8 mouse cellular contexts compared by ENCODE assay signal in genomic region chr4:149144459-149144858, GRCm38 (mm10). TPM values are rescaled to one million over a fixed set of nuclear protein-coding genes. Genes with fewer than 3 reads are reported as not detected.
DNase-seq lines count a peak whose midpoint lies in the region; ATAC-seq and TF ChIP-seq lines count a peak whose summit lies in the region.

No protein-coding gene starts in this region.

- ATAC-seq in forebrain, embryonic 11.5 days (replicated peaks; ENCODE audit: low FRiP score), result peak; percentile 89
- ATAC-seq in liver, embryonic 16.5 days (ENCODE audit: low read depth), result peak; percentile 39; the same call in 1 of the 2 replicates
- peak; percentile 89 for ATAC-seq in neural tube, embryonic 14.5 days (ENCODE audit: low read depth)

- peak; percentile 58 for DNase-seq in c-Kit-positive CD71-positive TER-119-negative erythroid progenitor cells, embryonic 14.5 days (ENCODE audit: low read depth)
- peak; percentile 92 for DNase-seq in forebrain, embryonic 11.5 days (ENCODE audit: low spot score)
- peak; percentile 79 to 88 for DNase-seq in heart, postnatal 14 days
- peak; percentile 82 to 85 for DNase-seq in kidney, postnatal 4 days
- peak; percentile 53 for DNase-seq in telencephalon, adult 2 months (ENCODE audit: low read depth, low spot score)

- no peaks in the 10 kb centered on the region for H3K27me3 ChIP-seq in ES-Bruce4 (ENCODE audit: control insufficient read depth, insufficient read depth, low read length, poor library complexity, severe bottlenecking)
- no peaks in the 10 kb centered on the region for H3K27me3 ChIP-seq in forebrain, embryonic 11.5 days (ENCODE audit: control insufficient read depth, insufficient read depth, low read length)
- no peaks in the 10 kb centered on the region for H3K27me3 ChIP-seq in liver, embryonic 16.5 days (ENCODE audit: control insufficient read depth, insufficient read depth, low read depth, low read length)
- H3K27me3 ChIP-seq in neural tube, embryonic 14.5 days (ENCODE audit: control insufficient read depth, insufficient read depth, low read length), result no peaks in the 10 kb centered on the region

- H3K4me3 ChIP-seq in ES-Bruce4 (ENCODE audit: low read depth, low read length), result no peak overlapping the region
- H3K4me3 ChIP-seq in forebrain, embryonic 11.5 days (ENCODE audit: low read depth, low read length), result no peak overlapping the region
- H3K4me3 ChIP-seq in liver, embryonic 16.5 days (ENCODE audit: low read depth, low read length), result no peak overlapping the region
- no peak overlapping the region for H3K4me3 ChIP-seq in neural tube, embryonic 14.5 days (ENCODE audit: low read depth, low read length)

- WGBS in forebrain, embryonic 11.5 days, result 5% methylated on average over 3 of the region's 3 CpGs
- WGBS in liver, embryonic 16.5 days (ENCODE audit: insufficient replicate concordance), result 3% methylated on average over 3 of the region's 3 CpGs
- WGBS in neural tube, embryonic 14.5 days, result 4% methylated on average over 3 of the region's 3 CpGs

- TF ChIP-seq POLR2A in ES-Bruce4 (IDR thresholded peaks at IDR 0.05; ENCODE audit: insufficient read depth, low read length), result no peak

- no peaks in the 10 kb centered on the region for H3K36me3 ChIP-seq in ES-Bruce4 (ENCODE audit: control insufficient read depth, insufficient read depth, low read length, poor library complexity, severe bottlenecking)
- H3K36me3 ChIP-seq in forebrain, embryonic 11.5 days (ENCODE audit: control insufficient read depth, insufficient read depth, low read length), result no peaks in the 10 kb centered on the region
- H3K36me3 ChIP-seq in liver, embryonic 16.5 days (ENCODE audit: control insufficient read depth, insufficient read depth), result no peaks in the 10 kb centered on the region
- peaks cover 3% of the 10 kb centered on the region; the same call in 1 of the 2 replicates for H3K36me3 ChIP-seq in neural tube, embryonic 14.5 days (ENCODE audit: control insufficient read depth, insufficient read depth, low read length)

- intact Hi-C loops in heart, postnatal 14 days (cut with DNase I), result loop anchor here (1.0 kb wide), 1 partner anchor 38 kb away; no protein-coding TSS in a partner anchor

- no peaks in the 10 kb centered on the region for H3K9me3 ChIP-seq in ES-Bruce4 (replicated peaks; ENCODE audit: control insufficient read depth, insufficient read depth, low read length, poor library complexity, severe bottlenecking)
- H3K9me3 ChIP-seq in forebrain, embryonic 11.5 days (ENCODE audit: control insufficient read depth, low read length), result no peaks in the 10 kb centered on the region
- no peaks in the 10 kb centered on the region for H3K9me3 ChIP-seq in liver, embryonic 16.5 days (replicated peaks; ENCODE audit: control insufficient read depth, low read length)
- H3K9me3 ChIP-seq in neural tube, embryonic 14.5 days (ENCODE audit: control insufficient read depth, low read length), result no peaks in the 10 kb centered on the region

- no peak for TF ChIP-seq EP300 in ES-Bruce4 (IDR thresholded peaks at IDR 0.05; ENCODE audit: insufficient read depth, low read depth, low read length)

- H3K4me1 ChIP-seq in ES-Bruce4 (ENCODE audit: control insufficient read depth, insufficient read depth, low read length), result no peaks in the 10 kb centered on the region
- no peaks in the 10 kb centered on the region; the same call in 1 of the 2 replicates for H3K4me1 ChIP-seq in forebrain, embryonic 11.5 days (replicated peaks; ENCODE audit: control insufficient read depth, insufficient read depth, low read length)
- peaks cover 7% of the 10 kb centered on the region for H3K4me1 ChIP-seq in liver, embryonic 16.5 days (ENCODE audit: control insufficient read depth, low read depth, low read length)
- no peaks in the 10 kb centered on the region for H3K4me1 ChIP-seq in neural tube, embryonic 14.5 days (ENCODE audit: control insufficient read depth, insufficient read depth, low read length)

- peak; percentile 87 for TF ChIP-seq CTCF in ES-Bruce4 (IDR thresholded peaks at IDR 0.05; ENCODE audit: low read depth, low read length)

- no peak overlapping the region for H3K9ac ChIP-seq in ES-Bruce4 (ENCODE audit: low read depth, poor library complexity, severe bottlenecking)
- peak overlapping the region; percentile 32; the same call in 1 of the 2 replicates for H3K9ac ChIP-seq in forebrain, embryonic 11.5 days (ENCODE audit: low read length)
- no peak overlapping the region for H3K9ac ChIP-seq in liver, embryonic 16.5 days (ENCODE audit: low read depth, low read length)
- no peak overlapping the region for H3K9ac ChIP-seq in neural tube, embryonic 14.5 days (replicated peaks; ENCODE audit: low read depth, low read length)

- no peak overlapping the region for H3K27ac ChIP-seq in ES-Bruce4 (ENCODE audit: insufficient read depth, low read length)
- H3K27ac ChIP-seq in forebrain, embryonic 11.5 days (ENCODE audit: low read depth, low read length), result no peak overlapping the region
- H3K27ac ChIP-seq in liver, embryonic 16.5 days (ENCODE audit: low read length), result no peak overlapping the region
- H3K27ac ChIP-seq in neural tube, embryonic 14.5 days (ENCODE audit: low read depth, low read length), result peak overlapping the region; percentile 12; the same call in 1 of the 2 replicates

- no peak overlapping the region for H3K4me2 ChIP-seq in forebrain, embryonic 11.5 days (ENCODE audit: low read depth, low read length, severe bottlenecking)
- H3K4me2 ChIP-seq in liver, embryonic 16.5 days (ENCODE audit: low read depth, low read length), result no peak overlapping the region
- H3K4me2 ChIP-seq in neural tube, embryonic 14.5 days (ENCODE audit: low read depth, low read length), result no peak overlapping the region

RNA-seq across cellular contexts. Expression of gene Cenps, which starts 7.0 kb away (rescaled TPM):
- 26.5 and 35.7 TPM in 2 replicates for polyA plus RNA-seq in ES-Bruce4 (2011; ENCODE audit: insufficient read depth, insufficient read length, low read depth, missing spikeins)
- 49.5 and 52.3 TPM in 2 replicates for polyA plus RNA-seq in forebrain, embryonic 11.5 days (2014; fragmentation: Nextera tagmentation; extraction: Ambion mirVana)
- 1 to 10 TPM; 9.2 to 9.3 TPM for total RNA-seq in heart, postnatal 14 days (2021)
- 10.6 and 12.3 TPM in 2 replicates for polyA plus RNA-seq in liver, embryonic 16.5 days (2015; fragmentation: Nextera tagmentation; extraction: Ambion mirVana)
- polyA plus RNA-seq in neural tube, embryonic 14.5 days (2014; fragmentation: Nextera tagmentation; extraction: Ambion mirVana), result 15.1 and 19.2 TPM in 2 replicates

RNA-seq across cellular contexts. Expression of gene Cort, which starts 17.9 kb away (rescaled TPM):
- polyA plus RNA-seq in ES-Bruce4 (2011; ENCODE audit: insufficient read depth, insufficient read length, low read depth, missing spikeins), result 0.91 and 1.4 TPM in 2 replicates
- polyA plus RNA-seq in forebrain, embryonic 11.5 days (2014; fragmentation: Nextera tagmentation; extraction: Ambion mirVana), result 0.49 and 1.3 TPM in 2 replicates
- total RNA-seq in heart, postnatal 14 days (2021), result under 1 TPM; 0.59 to 0.88 TPM
- polyA plus RNA-seq in liver, embryonic 16.5 days (2015; fragmentation: Nextera tagmentation; extraction: Ambion mirVana), result not detected in 2 replicates
- polyA plus RNA-seq in neural tube, embryonic 14.5 days (2014; fragmentation: Nextera tagmentation; extraction: Ambion mirVana), result 0.86 TPM in 1 of 2 replicates, not detected in the other

RNA-seq across cellular contexts. Expression of gene Pgd, which starts 22.1 kb away (rescaled TPM):
- polyA plus RNA-seq in ES-Bruce4 (2011; ENCODE audit: insufficient read depth, insufficient read length, low read depth, missing spikeins), result 109 and 112 TPM in 2 replicates
- polyA plus RNA-seq in forebrain, embryonic 11.5 days (2014; fragmentation: Nextera tagmentation; extraction: Ambion mirVana), result 51.3 and 56.9 TPM in 2 replicates
- 10 to 100 TPM; 44.8 to 45.1 TPM for total RNA-seq in heart, postnatal 14 days (2021)
- 64.0 and 69.6 TPM in 2 replicates for polyA plus RNA-seq in liver, embryonic 16.5 days (2015; fragmentation: Nextera tagmentation; extraction: Ambion mirVana)
- 42.6 and 43.1 TPM in 2 replicates for polyA plus RNA-seq in neural tube, embryonic 14.5 days (2014; fragmentation: Nextera tagmentation; extraction: Ambion mirVana)

RNA-seq across cellular contexts. Expression of gene Dffa, which starts 40.5 kb away (rescaled TPM):
- polyA plus RNA-seq in ES-Bruce4 (2011; ENCODE audit: insufficient read depth, insufficient read length, low read depth, missing spikeins), result 15.5 and 15.8 TPM in 2 replicates
- 28.5 and 29.6 TPM in 2 replicates for polyA plus RNA-seq in forebrain, embryonic 11.5 days (2014; fragmentation: Nextera tagmentation; extraction: Ambion mirVana)
- total RNA-seq in heart, postnatal 14 days (2021), result 10 to 100 TPM; 33.5 to 39.0 TPM
- polyA plus RNA-seq in liver, embryonic 16.5 days (2015; fragmentation: Nextera tagmentation; extraction: Ambion mirVana), result 16.0 and 17.0 TPM in 2 replicates
- 23.8 and 28.0 TPM in 2 replicates for polyA plus RNA-seq in neural tube, embryonic 14.5 days (2014; fragmentation: Nextera tagmentation; extraction: Ambion mirVana)

RNA-seq across cellular contexts. Expression of gene Pex14, which starts 44.8 kb away (rescaled TPM):
- 31.2 and 32.4 TPM in 2 replicates for polyA plus RNA-seq in ES-Bruce4 (2011; ENCODE audit: insufficient read depth, insufficient read length, low read depth, missing spikeins)
- polyA plus RNA-seq in forebrain, embryonic 11.5 days (2014; fragmentation: Nextera tagmentation; extraction: Ambion mirVana), result 43.5 TPM in 2 replicates
- total RNA-seq in heart, postnatal 14 days (2021), result 10 to 100 TPM; 20.5 to 21.7 TPM
- polyA plus RNA-seq in liver, embryonic 16.5 days (2015; fragmentation: Nextera tagmentation; extraction: Ambion mirVana), result 28.7 and 31.1 TPM in 2 replicates
- polyA plus RNA-seq in neural tube, embryonic 14.5 days (2014; fragmentation: Nextera tagmentation; extraction: Ambion mirVana), result 40.9 and 44.4 TPM in 2 replicates

Comparison
In these comparisons a context has a peak if more than half of its experiments do, and no peak if none do; other contexts are left out.
1. ATAC-seq: peak in every context shown above with its lines; median percentile 89 in forebrain, embryonic 11.5 days; 89 in neural tube, embryonic 14.5 days; 39 in liver, embryonic 16.5 days.